Mouse (Mus musculus): ENCODE measurements at regions not wholly inside any gene's neighbourhood (a gene's known extent, or its start where the extent isn't known, plus 50 kb on each side); places are given as distances from the start of the nearest gene placed in this dataset.

DNA sequence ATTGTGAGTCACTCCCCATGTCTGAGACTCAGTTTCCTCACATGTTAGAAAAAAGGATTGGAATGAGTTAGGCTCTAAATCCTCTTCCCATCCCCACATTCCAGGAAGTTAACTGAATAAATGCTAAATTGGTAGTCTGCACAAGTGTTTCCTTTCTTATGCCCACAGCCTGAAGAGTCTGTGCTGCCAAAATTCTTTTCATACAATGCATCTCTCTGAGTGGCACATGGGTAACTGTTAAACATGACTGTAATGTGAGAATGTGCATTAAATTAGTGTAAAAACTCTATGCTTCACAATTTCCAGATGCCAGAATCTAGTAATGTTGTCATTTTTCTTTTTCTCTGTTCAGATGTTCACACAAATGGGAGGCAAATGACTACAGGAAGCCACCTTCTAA is 317.5 kb upstream of the A1bg start:
- no peak for TF ChIP-seq POLR2A (IDR thresholded peaks at IDR 0.05; ENCODE audit: extremely low read depth, insufficient read depth, low read length)
- TF ChIP-seq CTCF (IDR thresholded peaks at IDR 0.05; ENCODE audit: extremely low read depth, insufficient read depth, low read length) = no peak
